Comparison of ENCODE assay signal across 17 mouse cellular contexts in genomic region chr6:97485886-97486386, GRCm38 (mm10).
DNase-seq lines count a peak whose midpoint lies in the region; ATAC-seq and TF ChIP-seq lines count a peak whose summit lies in the region.
"Had no signal": no experiment of that assay in that cellular context is flagged by ENCODE, and none has a peak within 500 bp of the region (broad histone marks: within the 10 kb centered on the region; RNA-seq: fewer than 3 reads in every experiment).

No protein-coding gene starts in this region.

- no peak overlapping the region for H3K9ac ChIP-seq in neural tube, embryonic 15.5 days (replicated peaks)
- H3K9ac ChIP-seq: limb, embryonic 15.5 days; lung, embryonic 14.5 days had no signal

- H3K4me1 ChIP-seq in heart, embryonic 10.5 days, result peaks cover 21% of the 10 kb centered on the region
- H3K4me1 ChIP-seq in kidney, adult 2 months (ENCODE audit: control insufficient read depth, insufficient read depth, low read length), result peaks cover 11% of the 10 kb centered on the region; the same call in 1 of the 2 replicates
- peaks cover 35% of the 10 kb centered on the region for H3K4me1 ChIP-seq in neural tube, embryonic 15.5 days

- H3K27me3 ChIP-seq in heart, embryonic 10.5 days (ENCODE audit: insufficient read depth, poor library complexity, severe bottlenecking), result peaks cover 27% of the 10 kb centered on the region
- no peaks in the 10 kb centered on the region for H3K27me3 ChIP-seq in kidney, adult 2 months (replicated peaks; ENCODE audit: control insufficient read depth, insufficient read depth, low read length)
- H3K27me3 ChIP-seq in neural tube, embryonic 15.5 days (replicated peaks), result no peaks in the 10 kb centered on the region

- H3K4me2 ChIP-seq in neural tube, embryonic 15.5 days, result peak overlapping the region; percentile 19

- no peak overlapping the region for H3K4me3 ChIP-seq in heart, embryonic 10.5 days
- peak overlapping the region; percentile 37 for H3K4me3 ChIP-seq in kidney, adult 2 months (ENCODE audit: insufficient read depth, low read depth, low read length)
- no peak overlapping the region for H3K4me3 ChIP-seq in neural tube, embryonic 15.5 days (replicated peaks)

- H3K9me3 ChIP-seq in heart, embryonic 10.5 days, result no peaks in the 10 kb centered on the region
- no peaks in the 10 kb centered on the region for H3K9me3 ChIP-seq in neural tube, embryonic 15.5 days (replicated peaks)
- H3K9me3 ChIP-seq: limb, embryonic 15.5 days; midbrain, embryonic 13.5 days had no signal

- TF ChIP-seq CTCF in kidney, adult 2 months (conservative IDR thresholded peaks at IDR 0.05; ENCODE audit: insufficient read depth, insufficient read length, low read depth, low read length), result no peak

- no peak for TF ChIP-seq POLR2A in kidney, adult 2 months (IDR thresholded peaks at IDR 0.05; ENCODE audit: low read depth, low read length)

- no peaks in the 10 kb centered on the region for H3K36me3 ChIP-seq in heart, embryonic 10.5 days
- no peaks in the 10 kb centered on the region for H3K36me3 ChIP-seq in kidney, adult 2 months (ENCODE audit: control insufficient read depth, insufficient read depth, low read length)
- H3K36me3 ChIP-seq in neural tube, embryonic 15.5 days, result no peaks in the 10 kb centered on the region
- H3K36me3 ChIP-seq: limb, embryonic 15.5 days; midbrain, embryonic 13.5 days had no signal

- no peak for ATAC-seq in neural tube, embryonic 15.5 days (ENCODE audit: low FRiP score)
- ATAC-seq: CD4-positive, CD25-positive, alpha-beta regulatory T cell, adult 4 months; intestine, postnatal 0 days; midbrain, embryonic 13.5 days had no signal

- WGBS in heart, embryonic 10.5 days, result 87% methylated on average over 11 of the region's 11 CpGs
- WGBS in kidney, adult 2 months, result 59% methylated on average over 11 of the region's 11 CpGs
- WGBS in neural tube, embryonic 15.5 days, result 44% methylated on average over 11 of the region's 11 CpGs

- peak; percentile 95 for DNase-seq in heart, adult 11 months
- no peak for DNase-seq in heart, embryonic 10.5 days (ENCODE audit: low spot score)
- DNase-seq in kidney, adult 2 months, result peak; percentile 39
- DNase-seq in kidney, postnatal 10 days, result no peak
- peak; percentile 18 for DNase-seq in retina, postnatal 1 day
- no peak for DNase-seq in retina, embryonic 14.5 days (ENCODE audit: low spot score)
- DNase-seq: adrenal gland, adult 8-10 months; cerebellum, adult 8-10 months; embryo, embryonic 11 days; layer of hippocampus, adult 9-11 months; thymus, postnatal 25 days had no signal

- H3K27ac ChIP-seq in heart, embryonic 10.5 days, result no peak overlapping the region
- H3K27ac ChIP-seq in kidney, adult 2 months (ENCODE audit: insufficient read depth, low read depth, low read length), result peak overlapping the region; percentile 43
- no peak overlapping the region for H3K27ac ChIP-seq in neural tube, embryonic 15.5 days (replicated peaks)
- H3K27ac ChIP-seq: limb, embryonic 15.5 days; midbrain, embryonic 13.5 days had no signal

Comparison
In these comparisons a context has a peak if more than half of its experiments do, and no peak if none do; other contexts are left out.
1. DNase-seq: peak in heart, adult 11 months (single experiment), kidney, adult 2 months (single experiment) and retina, postnatal 1 day (single experiment); none in heart, embryonic 10.5 days (single experiment), kidney, postnatal 10 days (single experiment) and retina, embryonic 14.5 days (single experiment).